Mouse (Mus musculus) testis, adult 2 months (tissue): ENCODE data around the gene Nlrc3. TPM values are rescaled to one million over a fixed set of nuclear protein-coding genes. Genes with fewer than 3 reads are reported as not detected.
"Not testable (repeated sequence)": the region's sequence is repeated elsewhere in the genome, so short reads cannot be mapped to it uniquely, and the experiment has no call there.

Source experiments
- H3K27ac ChIP-seq: fragments of 200-500 bp; 2 replicates; pipeline ENCODE4 v1.5.1; 2012; ENCODE audit warnings: low read depth, low read length; ENCODE audit not compliant: control insufficient read depth, insufficient read depth
- H3K27me3 ChIP-seq: fragments of 200-500 bp; 2 replicates; pipeline ENCODE4 v1.6.1; 2012; ENCODE audit warnings: mild to moderate bottlenecking, low read length, moderate library complexity; ENCODE audit not compliant: control insufficient read depth, insufficient read depth
- H3K36me3 ChIP-seq: fragments of 200-500 bp; 2 replicates; pipeline ENCODE4 v1.6.1; 2012; ENCODE audit warnings: mild to moderate bottlenecking, low read length; ENCODE audit not compliant: control insufficient read depth, insufficient read depth
- H3K4me1 ChIP-seq: fragments of 200-500 bp; 2 replicates; pipeline ENCODE4 v1.6.1; 2012; ENCODE audit warnings: low read length; ENCODE audit not compliant: control insufficient read depth, insufficient read depth
- H3K4me3 ChIP-seq: fragments of 200-500 bp; 2 replicates; pipeline ENCODE4 v1.5.1; 2012; ENCODE audit warnings: low read depth, mild to moderate bottlenecking, low read length, moderate library complexity, mixed read lengths; ENCODE audit not compliant: control insufficient read depth
- CTCF ChIP-seq: fragments of 200-500 bp; IDR thresholded peaks from 2 replicates; pipeline ENCODE4 v1.5.1; 2012; ENCODE audit warnings: low read depth, mild to moderate bottlenecking, inconsistent platforms, low read length, moderate library complexity; ENCODE audit not compliant: control insufficient read depth, insufficient read depth, insufficient replicate concordance
- POLR2A ChIP-seq: fragments of 200-500 bp; IDR thresholded peaks from 2 replicates; pipeline ENCODE4 v1.6.1; 2012; ENCODE audit warnings: low read depth, mild to moderate bottlenecking, inconsistent platforms, low read length, moderate library complexity; ENCODE audit not compliant: control insufficient read depth
- polyA plus RNA-seq: library from polyadenylated mRNA; depleted of rRNA; stranded (reverse); fragments of >200 nt; gene quantifications from 2 replicates; pipeline ENCODE4 v1.2.3, GENCODE M21; 2012; rRNA removed

The Nlrc3 gene
- 0.64 and 0.80 TPM in 2 replicates for polyA plus RNA-seq

- Histone ChIP-seq H3K27ac (no peak within 1 kb of the TSS), H3K4me3 (no peak within 1 kb of the TSS), H3K27me3 (no peaks in the 10 kb centered on the region), H3K36me3 (peaks cover 2% of the 10 kb centered on the region), H3K4me1 (peaks cover 3% of the 10 kb centered on the region; the same call in 1 of the 2 replicates)
- TF ChIP-seq POLR2A (no peak), CTCF (no peak)
Measured at GRCm38 (mm10) chr16:3976251-3976671, at the start of gene Nlrc3. Nlrc3 (minus strand) TSS chr16:3976632.

DNA sequence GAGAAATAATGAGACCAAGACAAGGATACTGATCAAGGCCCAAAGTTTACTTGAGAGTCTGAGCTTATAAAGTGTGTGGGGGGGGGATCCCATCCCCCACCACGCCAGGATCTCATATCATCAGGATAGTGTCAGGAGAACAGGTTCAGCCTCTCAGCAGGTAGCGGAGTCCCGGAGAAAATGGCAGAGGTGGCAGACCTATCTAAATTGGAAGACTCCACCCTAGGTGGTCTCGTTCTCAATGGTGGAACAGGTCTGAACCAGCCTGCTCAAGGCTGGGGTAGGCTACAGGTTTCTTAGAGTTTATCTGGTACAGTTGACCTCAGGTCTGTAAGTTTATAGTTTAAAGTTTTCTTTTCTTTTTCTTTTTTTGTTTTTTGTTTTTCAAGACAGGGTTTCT is 46.3 kb upstream of the Nlrc3 start:
- Histone ChIP-seq H3K27ac (no peak overlapping the region), H3K36me3 (no peaks in the 10 kb centered on the region), H3K4me1 (no peaks in the 10 kb centered on the region), H3K4me3 (no peak overlapping the region), H3K27me3 (no peaks in the 10 kb centered on the region)
- TF ChIP-seq CTCF (no peak), POLR2A (no peak)

DNA sequence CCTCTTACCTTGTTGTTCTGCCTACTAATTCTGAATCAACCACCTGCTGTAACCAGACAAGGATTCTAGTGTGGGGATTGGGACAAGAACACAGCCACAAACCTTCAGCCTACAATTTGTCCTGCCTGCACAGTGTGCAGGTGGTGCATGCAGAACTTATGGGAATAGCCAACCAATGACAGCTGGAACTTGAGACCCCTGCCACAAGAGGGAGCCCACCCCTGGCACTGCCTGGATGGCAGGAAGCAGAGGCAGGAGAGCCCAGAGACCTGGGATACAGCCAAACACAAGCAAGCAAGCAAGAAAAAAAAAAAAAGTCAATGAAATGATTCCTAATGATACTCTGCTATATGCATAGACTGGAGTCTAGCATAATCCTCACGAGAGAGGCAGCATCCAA is 44.8 kb upstream of the Nlrc3 start:
- no peak overlapping the region for H3K27ac ChIP-seq
- no peaks in the 10 kb centered on the region for H3K4me1 ChIP-seq
- H3K36me3 ChIP-seq: no peaks in the 10 kb centered on the region
- TF ChIP-seq POLR2A: no peak
- no peak for TF ChIP-seq CTCF
- H3K27me3 ChIP-seq: no peaks in the 10 kb centered on the region
- H3K4me3 ChIP-seq: no peak overlapping the region

DNA sequence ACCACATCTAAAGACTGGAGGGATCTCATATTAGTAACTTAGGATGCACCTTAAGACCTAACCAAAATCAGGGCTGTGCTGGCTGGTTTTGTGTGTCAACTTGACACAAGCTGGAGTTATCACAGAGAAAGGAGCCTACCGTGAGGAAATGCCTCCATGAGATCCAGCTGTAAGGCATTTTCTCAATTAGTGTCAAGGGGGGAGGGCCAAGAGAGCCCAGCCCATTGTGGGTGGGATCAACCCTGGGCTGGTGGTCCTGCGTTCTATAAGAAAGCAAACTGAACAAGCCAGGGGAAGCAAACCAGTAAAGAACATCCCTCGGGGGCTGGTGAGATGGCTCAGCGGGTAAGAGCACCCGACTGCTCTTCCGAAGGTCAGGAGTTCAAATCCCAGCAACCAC is 41.0 kb upstream of the Nlrc3 start:
- H3K4me3 ChIP-seq, H3K27ac ChIP-seq, H3K27me3 ChIP-seq, H3K36me3 ChIP-seq, H3K4me1 ChIP-seq: not testable (repeated sequence)

GRCm38 (mm10) chr16:4016786-4017185 is 40.4 kb upstream of the Nlrc3 start:
- H3K27ac ChIP-seq, H3K36me3 ChIP-seq, H3K4me3 ChIP-seq, H3K4me1 ChIP-seq, H3K27me3 ChIP-seq: not testable (repeated sequence)

- no peaks in the 10 kb centered on the region for H3K4me1 ChIP-seq
- H3K27me3 ChIP-seq: no peaks in the 10 kb centered on the region
- no peak overlapping the region for H3K27ac ChIP-seq
- no peak for TF ChIP-seq POLR2A
- no peak for TF ChIP-seq CTCF
- no peaks in the 10 kb centered on the region for H3K36me3 ChIP-seq
- H3K4me3 ChIP-seq: no peak overlapping the region
Measured at GRCm38 (mm10) chr16:4014040-4014668, 37.7 kb upstream of the Nlrc3 start.

GRCm38 (mm10) chr16:4012882-4013570 is 36.6 kb upstream of the Nlrc3 start:
- Histone ChIP-seq H3K4me1 (no peaks in the 10 kb centered on the region), H3K4me3 (no peak overlapping the region), H3K36me3 (no peaks in the 10 kb centered on the region), H3K27ac (no peak overlapping the region), H3K27me3 (no peaks in the 10 kb centered on the region)
- TF ChIP-seq POLR2A (no peak), CTCF (no peak)
